Mouse (Mus musculus) right cerebral cortex, adult 2 months (tissue): Measurements from ENCODE around the gene Ptrh1.

Experiments
- DNase-seq, 2 experiments: peaks; one replicate each; pipeline ENCODE4 v3.0.0; 2021 to 2022; ENCODE audit warnings: low spot score in 2 of 2

The Ptrh1 gene

DNA sequence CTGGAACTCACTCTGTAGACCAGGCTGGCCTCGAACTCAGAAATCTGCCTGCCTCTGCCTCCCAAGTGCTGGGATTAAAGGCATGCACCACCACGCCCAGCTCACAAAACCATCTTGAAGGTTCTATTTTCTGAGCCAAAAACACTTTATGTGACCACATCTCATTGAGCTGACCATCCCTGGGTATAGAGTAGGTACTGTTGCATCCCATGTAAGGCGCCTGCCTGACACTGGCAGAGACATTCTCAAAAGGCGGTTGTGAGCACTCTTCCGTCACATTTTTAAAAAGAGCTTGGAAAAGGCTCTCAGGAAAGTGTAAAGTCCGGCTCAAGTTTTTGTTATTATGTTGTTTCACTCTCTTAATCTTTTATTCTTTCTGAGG is 18.9 kb upstream of the Ptrh1 start:
- no peak for DNase-seq

GRCm38 (mm10) chr2:32757056-32757845 is 18.3 kb upstream of the Ptrh1 start, which contains the start of gene Tor2a:
Tor2a (plus strand) TSS chr2:32757234.
- peak; percentile 97 to 98 for DNase-seq

- no peak for DNase-seq
Measured at GRCm38 (mm10) chr2:32758503-32758902, 17.1 kb upstream of the Ptrh1 start.

DNA sequence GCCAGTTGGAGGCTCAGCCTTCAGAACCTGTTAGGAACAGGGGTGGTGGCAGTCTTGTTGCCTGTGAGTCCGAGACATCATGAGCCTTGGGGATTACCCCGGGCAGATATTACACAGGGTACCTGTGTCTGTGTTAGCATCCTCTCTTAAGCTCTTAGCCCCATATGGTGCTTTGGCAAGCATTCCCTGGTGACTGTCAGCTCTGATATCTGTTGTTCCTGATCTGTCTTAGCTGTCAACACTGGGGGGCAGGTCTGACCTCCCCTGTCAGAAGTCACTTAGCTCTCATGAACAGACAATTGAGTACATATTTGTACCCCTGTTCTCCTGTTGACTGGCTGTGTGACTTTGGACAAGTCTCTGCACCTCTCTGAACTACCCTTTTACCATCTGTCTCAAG is 16.6 kb upstream of the Ptrh1 start:
- DNase-seq: no peak

DNA sequence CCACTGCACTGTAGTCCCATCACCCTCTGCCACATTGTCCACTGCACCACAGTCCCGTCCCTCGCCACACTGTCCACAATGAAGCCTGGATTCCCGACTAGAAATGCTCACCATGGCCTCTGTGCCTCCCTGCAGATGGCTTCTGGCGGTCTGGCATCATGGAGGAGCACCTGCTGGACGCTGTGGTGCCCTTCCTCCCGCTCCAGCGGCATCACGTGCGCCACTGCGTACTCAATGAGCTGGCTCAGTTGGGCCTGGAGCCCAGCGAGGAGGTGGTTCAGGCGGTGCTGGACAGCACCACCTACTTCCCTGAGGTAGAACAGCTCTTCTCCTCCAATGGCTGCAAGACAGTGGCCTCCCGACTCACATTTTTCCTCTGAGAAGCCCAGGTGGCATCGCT is 14.2 kb upstream of the Ptrh1 start:
- DNase-seq: no peak

DNA sequence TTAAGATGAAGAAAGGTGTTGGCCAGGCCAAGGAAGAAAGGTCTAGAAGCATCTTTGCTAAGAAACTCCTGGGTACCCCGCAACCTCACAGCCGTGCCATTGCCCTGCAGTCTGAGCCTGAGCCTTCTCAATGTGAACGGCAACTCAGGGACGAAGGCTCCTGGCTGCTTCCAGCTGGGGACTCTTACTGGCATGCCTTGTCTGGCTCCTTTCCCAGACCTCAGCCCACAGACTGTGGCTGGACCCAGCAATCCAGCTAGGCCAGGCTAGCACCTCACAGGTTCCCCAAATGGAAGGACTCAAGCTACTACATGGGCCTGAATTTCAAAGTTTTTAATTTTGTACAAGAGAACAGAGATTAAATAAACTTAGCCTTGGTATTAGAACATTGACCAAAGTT is 13.7 kb upstream of the Ptrh1 start:
- DNase-seq: no peak

- DNase-seq: no peak
Measured at GRCm38 (mm10) chr2:32763353-32763752, 12.2 kb upstream of the Ptrh1 start.

GRCm38 (mm10) chr2:32767241-32767640 is 8.3 kb upstream of the Ptrh1 start:
- no peak for DNase-seq

- DNase-seq: no peak
Measured at GRCm38 (mm10) chr2:32768661-32769285, 6.8 kb upstream of the Ptrh1 start.

GRCm38 (mm10) chr2:32769327-32770085 is 6.1 kb upstream of the Ptrh1 start:
- no peak for DNase-seq

GRCm38 (mm10) chr2:32771886-32772285 is 3.7 kb upstream of the Ptrh1 start:
- no peak for DNase-seq

DNA sequence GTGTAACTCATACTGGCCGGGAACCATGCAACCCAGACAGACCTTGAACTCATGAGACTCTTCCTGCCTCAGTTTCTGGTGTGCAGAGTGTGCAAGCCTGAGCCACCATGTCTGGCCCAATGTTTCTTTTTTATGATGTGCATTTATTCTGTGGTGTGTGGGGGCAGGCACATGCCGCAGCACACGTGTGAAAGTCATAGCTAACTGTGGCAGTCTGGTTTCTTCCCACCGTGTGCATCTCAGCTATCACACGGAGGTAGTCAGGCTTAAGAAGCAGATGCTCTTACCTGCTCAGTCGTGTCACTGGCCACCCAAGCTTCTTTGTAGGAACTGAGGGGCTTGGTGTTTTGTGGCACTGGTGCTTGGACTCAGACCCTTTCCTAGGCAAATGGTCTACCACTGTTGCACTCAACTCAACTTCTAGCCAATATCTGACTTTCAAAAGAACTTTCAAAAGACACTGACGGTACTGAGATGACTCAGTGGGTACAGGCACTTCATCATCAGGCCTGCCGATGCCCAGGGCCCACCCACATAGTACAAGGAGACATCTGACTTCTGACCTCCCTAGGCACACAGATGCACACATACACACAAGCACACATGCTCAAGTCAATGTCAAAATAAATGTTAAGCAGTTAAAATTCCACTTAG is 2.8 kb upstream of the Ptrh1 start:
- no peak for DNase-seq

DNA sequence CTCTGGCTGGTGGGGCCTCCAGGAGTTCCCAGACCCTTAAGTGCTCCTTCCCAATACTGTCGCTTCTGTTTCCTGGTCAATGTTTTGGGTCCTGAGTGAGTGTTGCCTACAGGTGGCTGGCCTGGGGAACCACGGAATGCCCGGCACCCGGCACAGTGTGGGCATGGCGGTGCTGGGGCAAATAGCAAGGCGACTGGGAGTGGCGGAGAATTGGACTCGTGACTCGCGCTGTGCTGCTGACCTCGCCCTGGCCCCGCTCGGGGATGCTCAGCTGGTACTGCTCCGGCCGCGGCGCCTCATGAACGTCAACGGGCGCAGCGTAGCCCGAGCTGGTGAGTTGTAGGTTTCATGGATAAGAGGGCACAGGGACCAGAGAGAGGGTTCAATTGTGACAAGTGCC is 606 bp downstream of the Ptrh1 start:
- no peak for DNase-seq

- no peak for DNase-seq
Measured at GRCm38 (mm10) chr2:32778081-32778480, 2.5 kb downstream of the Ptrh1 start.

- DNase-seq: peak; percentile 55 to 65
Measured at GRCm38 (mm10) chr2:32779131-32779530, 3.5 kb downstream of the Ptrh1 start.

- DNase-seq: no peak
Measured at GRCm38 (mm10) chr2:32779714-32780113, 4.1 kb downstream of the Ptrh1 start.

GRCm38 (mm10) chr2:32781710-32782109 is 6.1 kb downstream of the Ptrh1 start:
- DNase-seq: no peak

- DNase-seq: no peak
Measured at GRCm38 (mm10) chr2:32784048-32784681, 8.6 kb downstream of the Ptrh1 start, which contains the start of gene Cfap157. Cfap157 (minus strand) TSS chr2:32784428.

- DNase-seq: no peak
Measured at GRCm38 (mm10) chr2:32787176-32787575, 11.6 kb downstream of the Ptrh1 start.

DNA sequence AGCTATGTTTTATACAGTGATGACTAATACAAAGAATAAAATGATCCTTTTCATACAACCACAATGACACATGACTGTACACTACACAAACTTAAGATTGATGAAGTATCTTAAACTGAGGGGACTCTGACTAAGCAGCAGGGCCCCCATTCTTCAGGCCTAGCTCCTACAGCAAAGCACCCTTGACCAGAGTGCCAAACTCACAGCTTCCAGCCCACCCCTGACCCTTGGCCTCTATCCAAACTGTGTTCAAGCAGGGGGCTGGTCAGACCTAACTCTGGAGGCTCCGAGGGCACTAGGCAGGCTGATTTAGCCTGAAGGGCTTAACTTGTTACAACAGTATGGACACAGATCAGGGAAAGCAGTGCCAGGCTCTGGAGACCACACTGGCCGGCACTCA is 13.0 kb downstream of the Ptrh1 start:
- DNase-seq: no peak

DNA sequence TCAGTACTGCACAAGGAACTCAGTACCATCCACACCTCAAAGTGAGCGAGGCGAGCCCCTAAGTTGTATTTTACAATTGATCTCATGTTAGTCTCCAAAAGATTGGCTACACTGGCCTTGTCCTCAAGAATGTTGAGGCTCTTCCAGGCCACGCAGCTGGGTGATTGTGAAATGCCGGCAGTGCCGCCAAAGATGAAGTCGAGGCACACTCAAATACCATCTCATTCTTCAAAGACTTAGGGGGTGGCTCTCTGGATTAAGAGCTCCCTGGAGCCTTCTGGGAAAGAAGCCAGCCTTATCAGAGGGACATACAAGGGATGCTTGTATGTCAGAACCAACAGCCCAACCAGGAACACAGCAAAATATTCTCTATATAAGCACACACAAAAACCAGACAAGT is 15.7 kb downstream of the Ptrh1 start:
- no peak for DNase-seq
